Mouse (Mus musculus): ENCODE measurements around the gene Spef2. TPM values are rescaled to one million over a fixed set of nuclear protein-coding genes. Genes with fewer than 3 reads are reported as not detected.
"Not testable (repeated sequence)": the region's sequence is repeated elsewhere in the genome, so short reads cannot be mapped to it uniquely, and the experiment has no call there.

Spef2 gene
- total and polyA plus RNA-seq, 3 experiments, result 0.04 to 0.10 (median 0.09) TPM

GRCm38 (mm10) chr15:9572664-9573063 lies 176.0 kb downstream of the Spef2 start:
- DNase-seq, result no peak
- intact Hi-C loops (cut with DNase I), result no loop called here

DNA sequence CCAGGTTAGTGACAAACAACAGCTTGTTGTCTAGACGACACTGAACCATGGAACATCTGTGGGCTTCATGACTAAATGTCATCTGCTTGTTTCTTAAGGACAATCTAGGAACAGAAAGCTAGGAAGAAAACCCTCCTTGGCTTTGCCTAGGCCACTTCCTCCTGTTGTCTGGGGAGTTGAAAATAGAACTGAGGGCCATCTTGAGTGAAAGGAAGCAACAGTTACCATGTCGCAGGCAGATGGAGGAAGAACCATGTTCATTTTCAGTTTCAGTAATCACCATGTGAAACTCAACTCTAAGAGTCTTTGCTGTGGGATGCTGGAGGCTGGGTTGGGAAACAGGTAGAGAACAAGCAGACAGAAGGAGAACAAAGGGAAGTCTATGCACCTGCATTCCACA lies 176.8 kb downstream of the Spef2 start:
- no peaks in the 10 kb centered on the region for H3K36me3 ChIP-seq (ENCODE audit: control insufficient read depth, insufficient read depth, low read length)
- no peak overlapping the region for H3K9ac ChIP-seq (ENCODE audit: low read depth, low read length)
- no peak for DNase-seq
- no peaks in the 10 kb centered on the region for H3K4me1 ChIP-seq (ENCODE audit: control insufficient read depth, insufficient read depth, low read length)
- 56% methylated on average over 2 of the region's 2 CpGs for WGBS
- no peaks in the 10 kb centered on the region for H3K79me2 ChIP-seq (replicated peaks; ENCODE audit: control insufficient read depth, insufficient read depth, low read length)
- no peak overlapping the region for H3K27ac ChIP-seq
- TF ChIP-seq EP300 (IDR thresholded peaks at IDR 0.05; ENCODE audit: insufficient read depth, low read depth, low read length), result no peak
- no peak for TF ChIP-seq POLR2A (IDR thresholded peaks at IDR 0.05; ENCODE audit: insufficient read depth, low read depth, low read length)
- TF ChIP-seq CTCF (IDR thresholded peaks at IDR 0.05), result no peak
- intact Hi-C loops (cut with DNase I), result no loop called here
- no peak overlapping the region for H3K4me3 ChIP-seq
- no peaks in the 10 kb centered on the region for H3K27me3 ChIP-seq (ENCODE audit: control insufficient read depth, insufficient read depth, low read length)

More at GRCm38 (mm10) chr15:9572664-9573063, 176.0 kb downstream of the Spef2 start:
- no peaks in the 10 kb centered on the region for H3K79me2 ChIP-seq (replicated peaks; ENCODE audit: control insufficient read depth, insufficient read depth, low read length)
- no peaks in the 10 kb centered on the region for H3K36me3 ChIP-seq (ENCODE audit: control insufficient read depth, insufficient read depth, low read length)
- no peak overlapping the region for H3K27ac ChIP-seq
- TF ChIP-seq EP300 (IDR thresholded peaks at IDR 0.05; ENCODE audit: insufficient read depth, low read depth, low read length) (no peak), POLR2A (IDR thresholded peaks at IDR 0.05; ENCODE audit: insufficient read depth, low read depth, low read length) (no peak), CTCF (IDR thresholded peaks at IDR 0.05) (no peak)
- 86% methylated on average over 7 of the region's 7 CpGs for WGBS
- no peaks in the 10 kb centered on the region for H3K27me3 ChIP-seq (ENCODE audit: control insufficient read depth, insufficient read depth, low read length)
- H3K4me1 ChIP-seq (ENCODE audit: control insufficient read depth, insufficient read depth, low read length), result no peaks in the 10 kb centered on the region
- H3K9ac ChIP-seq (ENCODE audit: low read depth, low read length), result no peak overlapping the region
- no peak overlapping the region for H3K4me3 ChIP-seq

DNA sequence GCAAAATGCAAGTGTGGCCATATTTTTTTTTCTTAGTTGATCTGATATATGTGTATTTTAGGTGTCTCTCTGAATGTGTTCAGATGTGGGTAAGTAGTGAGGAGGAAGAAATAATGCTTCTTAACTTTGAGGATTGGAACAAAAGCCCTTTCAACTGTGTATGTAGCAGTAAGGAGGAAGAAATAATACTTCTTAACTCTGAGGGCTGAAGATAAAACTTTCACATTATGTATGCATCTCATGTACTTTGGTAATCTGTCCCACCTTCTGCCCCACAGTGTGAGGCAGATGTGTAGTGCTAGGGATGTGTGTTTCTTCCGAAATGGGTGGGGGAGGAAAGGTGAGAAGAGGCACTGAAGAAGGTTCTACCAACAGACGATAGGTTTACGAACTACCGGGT lies 181.4 kb downstream of the Spef2 start:
- no peak for TF ChIP-seq POLR2A (IDR thresholded peaks at IDR 0.05; ENCODE audit: insufficient read depth, low read depth, low read length)
- TF ChIP-seq EP300 (IDR thresholded peaks at IDR 0.05; ENCODE audit: insufficient read depth, low read depth, low read length), result no peak
- TF ChIP-seq CTCF (IDR thresholded peaks at IDR 0.05), result no peak
- DNase-seq, result no peak
- intact Hi-C loops (cut with DNase I), result no loop called here
- no peak overlapping the region for H3K9ac ChIP-seq (ENCODE audit: low read depth, low read length)
- H3K4me1 ChIP-seq (ENCODE audit: control insufficient read depth, insufficient read depth, low read length), result no peaks in the 10 kb centered on the region
- no peaks in the 10 kb centered on the region for H3K79me2 ChIP-seq (replicated peaks; ENCODE audit: control insufficient read depth, insufficient read depth, low read length)
- H3K27ac ChIP-seq, result no peak overlapping the region
- no peaks in the 10 kb centered on the region for H3K36me3 ChIP-seq (ENCODE audit: control insufficient read depth, insufficient read depth, low read length)
- 85% methylated on average over 4 of the region's 4 CpGs for WGBS
- H3K4me3 ChIP-seq, result no peak overlapping the region
- no peaks in the 10 kb centered on the region for H3K27me3 ChIP-seq (ENCODE audit: control insufficient read depth, insufficient read depth, low read length)

DNA sequence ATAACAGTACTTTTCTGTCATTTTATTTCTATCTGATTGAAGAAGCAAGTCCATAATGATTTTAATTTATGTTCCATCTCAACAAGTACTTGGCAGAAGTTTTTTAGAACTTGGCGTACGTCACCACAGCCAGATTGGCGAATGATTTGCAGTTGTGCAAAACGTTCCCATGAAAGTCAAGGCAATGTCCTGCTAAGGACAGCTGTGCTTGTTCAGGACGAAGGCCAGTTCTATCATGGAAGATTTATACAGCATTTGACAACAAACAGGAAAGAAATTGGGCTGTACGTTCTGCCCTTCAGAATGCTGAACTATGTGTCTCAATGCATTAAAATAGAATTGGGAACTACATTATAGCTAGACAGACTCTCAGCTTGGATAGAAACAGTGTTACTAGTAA lies 183.3 kb downstream of the Spef2 start:
- H3K4me3 ChIP-seq, result no peak overlapping the region
- intact Hi-C loops (cut with DNase I), result no loop called here
- H3K36me3 ChIP-seq (ENCODE audit: control insufficient read depth, insufficient read depth, low read length), result no peaks in the 10 kb centered on the region
- no peak for DNase-seq
- H3K27ac ChIP-seq, result no peak overlapping the region
- no peak for TF ChIP-seq EP300 (IDR thresholded peaks at IDR 0.05; ENCODE audit: insufficient read depth, low read depth, low read length)
- no peak for TF ChIP-seq POLR2A (IDR thresholded peaks at IDR 0.05; ENCODE audit: insufficient read depth, low read depth, low read length)
- TF ChIP-seq CTCF (IDR thresholded peaks at IDR 0.05), result no peak
- no peaks in the 10 kb centered on the region for H3K27me3 ChIP-seq (ENCODE audit: control insufficient read depth, insufficient read depth, low read length)
- H3K4me1 ChIP-seq (ENCODE audit: control insufficient read depth, insufficient read depth, low read length), result no peaks in the 10 kb centered on the region
- H3K9ac ChIP-seq (ENCODE audit: low read depth, low read length), result no peak overlapping the region
- 59% methylated on average over 6 of the region's 6 CpGs for WGBS
- no peaks in the 10 kb centered on the region for H3K79me2 ChIP-seq (replicated peaks; ENCODE audit: control insufficient read depth, insufficient read depth, low read length)

GRCm38 (mm10) chr15:9564156-9564555 lies 184.5 kb downstream of the Spef2 start:
- no peak for DNase-seq
- no peaks in the 10 kb centered on the region for H3K79me2 ChIP-seq (replicated peaks; ENCODE audit: control insufficient read depth, insufficient read depth, low read length)
- no peaks in the 10 kb centered on the region for H3K27me3 ChIP-seq (ENCODE audit: control insufficient read depth, insufficient read depth, low read length)
- intact Hi-C loops (cut with DNase I), result no loop called here
- no peaks in the 10 kb centered on the region for H3K36me3 ChIP-seq (ENCODE audit: control insufficient read depth, insufficient read depth, low read length)
- WGBS, result 60% methylated on average over 3 of the region's 3 CpGs
- H3K9ac ChIP-seq (ENCODE audit: low read depth, low read length), result no peak overlapping the region
- no peak overlapping the region for H3K4me3 ChIP-seq
- TF ChIP-seq CTCF (IDR thresholded peaks at IDR 0.05), result no peak
- no peak for TF ChIP-seq POLR2A (IDR thresholded peaks at IDR 0.05; ENCODE audit: insufficient read depth, low read depth, low read length)
- no peak overlapping the region for H3K27ac ChIP-seq
- no peaks in the 10 kb centered on the region for H3K4me1 ChIP-seq (ENCODE audit: control insufficient read depth, insufficient read depth, low read length)

GRCm38 (mm10) chr15:9557264-9557663 lies 191.4 kb downstream of the Spef2 start:
- H3K36me3 ChIP-seq (ENCODE audit: control insufficient read depth, insufficient read depth, low read length); H3K27ac ChIP-seq; H3K4me1 ChIP-seq (ENCODE audit: control insufficient read depth, insufficient read depth, low read length); H3K79me2 ChIP-seq (replicated peaks; ENCODE audit: control insufficient read depth, insufficient read depth, low read length); H3K9ac ChIP-seq (ENCODE audit: low read depth, low read length); H3K27me3 ChIP-seq (ENCODE audit: control insufficient read depth, insufficient read depth, low read length); intact Hi-C loops (cut with DNase I); H3K4me3 ChIP-seq; DNase-seq: not testable (repeated sequence)
- WGBS, result 86% methylated on average over 15 of the region's 15 CpGs
